Mouse (Mus musculus) thymus, postnatal 10 days (tissue): ENCODE data around the gene Slc38a9.
"Not testable (repeated sequence)": the region's sequence is repeated elsewhere in the genome, so short reads cannot be mapped to it uniquely, and the experiment has no call there.

Experiments
- DNase-seq, 2 experiments: peaks; one replicate each; pipeline ENCODE4 v3.0.0; 2021; ENCODE audit warnings: low spot score in 2 of 2

The Slc38a9 gene

GRCm38 (mm10) chr13:112683970-112684369 is 23.4 kb downstream of the Slc38a9 start:
- DNase-seq, result no peak

GRCm38 (mm10) chr13:112686155-112686554 is 25.6 kb downstream of the Slc38a9 start:
- DNase-seq, result no peak

- no peak for DNase-seq
Measured at GRCm38 (mm10) chr13:112692870-112693553, 32.5 kb downstream of the Slc38a9 start.

- DNase-seq, result no peak
Measured at GRCm38 (mm10) chr13:112695526-112696240, 35.1 kb downstream of the Slc38a9 start.

GRCm38 (mm10) chr13:112701256-112701655 is 40.7 kb downstream of the Slc38a9 start:
- DNase-seq, result no peak

- DNase-seq, result no peak
Measured at GRCm38 (mm10) chr13:112706351-112706750, 45.8 kb downstream of the Slc38a9 start.

- DNase-seq, result no peak
Measured at GRCm38 (mm10) chr13:112720078-112720736, 59.7 kb downstream of the Slc38a9 start.

- DNase-seq, result no peak
Measured at GRCm38 (mm10) chr13:112721946-112722729, 61.6 kb downstream of the Slc38a9 start.

GRCm38 (mm10) chr13:112724260-112724659 is 63.7 kb downstream of the Slc38a9 start:
- DNase-seq, result not testable (repeated sequence)

GRCm38 (mm10) chr13:112726002-112726401 is 65.5 kb downstream of the Slc38a9 start:
- DNase-seq, result no peak

- DNase-seq, result no peak
Measured at GRCm38 (mm10) chr13:112733311-112733710, 72.8 kb downstream of the Slc38a9 start.

- no peak for DNase-seq
Measured at GRCm38 (mm10) chr13:112734906-112735713, 74.6 kb downstream of the Slc38a9 start.

GRCm38 (mm10) chr13:112736407-112736806 is 75.9 kb downstream of the Slc38a9 start:
- no peak for DNase-seq

GRCm38 (mm10) chr13:112737110-112737509 is 76.6 kb downstream of the Slc38a9 start:
- DNase-seq, result no peak

- no peak for DNase-seq
Measured at GRCm38 (mm10) chr13:112738005-112738404, 77.5 kb downstream of the Slc38a9 start.

- DNase-seq, result no peak
Measured at GRCm38 (mm10) chr13:112740073-112740472, 79.5 kb downstream of the Slc38a9 start.

- DNase-seq, result no peak
Measured at GRCm38 (mm10) chr13:112742076-112742830, 81.7 kb downstream of the Slc38a9 start.

GRCm38 (mm10) chr13:112743647-112744046 is 83.1 kb downstream of the Slc38a9 start:
- no peak for DNase-seq

GRCm38 (mm10) chr13:112744061-112744849 is 83.7 kb downstream of the Slc38a9 start:
- no peak for DNase-seq
